Mouse (Mus musculus) cortical plate, adult 2 months (tissue): ENCODE measurements at regions not wholly inside any gene's neighbourhood (a gene's known extent, or its start where the extent isn't known, plus 50 kb on each side); places are given as distances from the start of the nearest gene placed in this dataset.

ENCODE experiments used
- CTCF ChIP-seq: fragments of 200-500 bp; IDR thresholded peaks from 2 replicates; pipeline ENCODE4 v1.5.1; 2011; ENCODE audit warnings: mild to moderate bottlenecking, control low read depth, low read length; ENCODE audit not compliant: insufficient read depth; ENCODE audit errors: extremely low read depth
- POLR2A ChIP-seq: fragments of 200-500 bp; IDR thresholded peaks from 2 replicates; pipeline ENCODE4 v1.6.1; 2011; ENCODE audit warnings: mild to moderate bottlenecking, low read length, control low read depth; ENCODE audit not compliant: insufficient read depth; ENCODE audit errors: extremely low read depth

GRCm38 (mm10) chr14:114808621-114809020, 283.4 kb upstream of the Gpc5 start:
- no peak for TF ChIP-seq CTCF
- TF ChIP-seq POLR2A = no peak
